20 mouse cellular contexts compared by ENCODE assay signal in genomic region chr2:169914903-169915302, GRCm38 (mm10).
DNase-seq lines count a peak whose midpoint lies in the region; ATAC-seq and TF ChIP-seq lines count a peak whose summit lies in the region.
"Had no signal": no experiment of that assay in that cellular context is flagged by ENCODE, and none has a peak within 500 bp of the region (broad histone marks: within the 10 kb centered on the region; RNA-seq: fewer than 3 reads in every experiment).

No protein-coding gene starts in this region.

- H3K9ac ChIP-seq in heart, embryonic 11.5 days (ENCODE audit: low read depth, low read length), result no peak overlapping the region
- H3K9ac ChIP-seq: embryonic facial prominence, embryonic 12.5 days; heart, embryonic 13.5 days; liver, embryonic 12.5 days had no signal

- peaks cover 2% of the 10 kb centered on the region; the same call in 1 of the 2 replicates for H3K9me3 ChIP-seq in heart, embryonic 11.5 days (replicated peaks; ENCODE audit: control insufficient read depth, low read length)
- H3K9me3 ChIP-seq: embryonic facial prominence, embryonic 12.5 days; heart, embryonic 13.5 days; liver, embryonic 12.5 days; midbrain, embryonic 10.5 days had no signal

- H3K4me3 ChIP-seq in thymus, adult 2 months (ENCODE audit: control insufficient read depth, insufficient read depth, low read length), result no peak overlapping the region
- no peak overlapping the region for H3K4me3 ChIP-seq in heart, embryonic 11.5 days (ENCODE audit: low read depth, low read length)
- H3K4me3 ChIP-seq: embryonic facial prominence, embryonic 12.5 days; gastrocnemius, adult 2 months; heart, embryonic 13.5 days; left cerebral cortex, adult 2 months; liver, embryonic 12.5 days; midbrain, embryonic 10.5 days had no signal

- TF ChIP-seq CTCF in thymus, adult 2 months (IDR thresholded peaks at IDR 0.05; ENCODE audit: borderline replicate concordance, control insufficient read depth, extremely low read depth, insufficient read depth, low read length, poor library complexity), result no peak

- no peak overlapping the region for H3K4me2 ChIP-seq in heart, embryonic 11.5 days
- H3K4me2 ChIP-seq: embryonic facial prominence, embryonic 12.5 days; heart, embryonic 13.5 days; liver, embryonic 12.5 days had no signal

- H3K27me3 ChIP-seq in thymus, adult 2 months (ENCODE audit: control insufficient read depth, insufficient read depth, low read length), result no peaks in the 10 kb centered on the region
- no peaks in the 10 kb centered on the region for H3K27me3 ChIP-seq in heart, embryonic 11.5 days (ENCODE audit: control insufficient read depth, insufficient read depth, low read length)
- H3K27me3 ChIP-seq: embryonic facial prominence, embryonic 12.5 days; heart, embryonic 13.5 days; liver, embryonic 12.5 days had no signal

- peak; percentile 27 for DNase-seq in layer of hippocampus, adult 11-12 months (ENCODE audit: low spot score)
- no peak for DNase-seq in layer of hippocampus, postnatal 25 days (ENCODE audit: extremely low spot score in 1 of 2, low spot score in 1 of 2)
- peak; percentile 11 for DNase-seq in thymus, postnatal 14 days
- no peak for DNase-seq in thymus, adult 2 months
- DNase-seq in layer of hippocampus, postnatal 36 days, result peak; percentile 9 to 15
- no peak for DNase-seq in embryo, embryonic 10 days (ENCODE audit: low spot score)
- DNase-seq: adrenal gland, adult 8-10 months; cerebellum, postnatal 36 days; gastrocnemius, adult 2 months; heart, postnatal 36 days; kidney, adult 2 months; kidney, postnatal 25 days; thymus, postnatal 36 days had no signal

- TF ChIP-seq POLR2A in thymus, adult 2 months (IDR thresholded peaks at IDR 0.05; ENCODE audit: control insufficient read depth, extremely low read depth, insufficient read depth, low read length, poor library complexity), result no peak

- ATAC-seq in heart, embryonic 11.5 days (replicated peaks; ENCODE audit: insufficient number of reproducible peaks, low FRiP score, low TSS enrichment), result no peak
- ATAC-seq: hindbrain, postnatal 0 days; liver, embryonic 12.5 days had no signal

- H3K36me3 ChIP-seq in thymus, adult 2 months (ENCODE audit: control insufficient read depth, insufficient read depth, low read length), result no peaks in the 10 kb centered on the region
- H3K36me3 ChIP-seq in heart, embryonic 11.5 days (ENCODE audit: control insufficient read depth, insufficient read depth, low read length), result no peaks in the 10 kb centered on the region
- H3K36me3 ChIP-seq: embryonic facial prominence, embryonic 12.5 days; heart, embryonic 13.5 days; liver, embryonic 12.5 days; midbrain, embryonic 10.5 days had no signal

- H3K27ac ChIP-seq in thymus, adult 2 months (ENCODE audit: control insufficient read depth, insufficient read depth, low read length), result no peak overlapping the region
- no peak overlapping the region for H3K27ac ChIP-seq in heart, embryonic 11.5 days (ENCODE audit: low read depth, low read length)
- H3K27ac ChIP-seq: embryonic facial prominence, embryonic 12.5 days; gastrocnemius, adult 2 months; heart, embryonic 13.5 days; hindbrain, postnatal 0 days; left cerebral cortex, adult 2 months; liver, embryonic 12.5 days; midbrain, embryonic 10.5 days had no signal

- no peaks in the 10 kb centered on the region for H3K4me1 ChIP-seq in thymus, adult 2 months (replicated peaks; ENCODE audit: control insufficient read depth, insufficient read depth, low read length)
- no peaks in the 10 kb centered on the region for H3K4me1 ChIP-seq in heart, embryonic 11.5 days (ENCODE audit: control insufficient read depth, insufficient read depth, low read length)
- H3K4me1 ChIP-seq: embryonic facial prominence, embryonic 12.5 days; liver, embryonic 12.5 days; midbrain, embryonic 10.5 days had no signal

- WGBS in thymus, adult 2 months, result 88% methylated on average over 8 of the region's 8 CpGs
- WGBS in heart, embryonic 11.5 days (ENCODE audit: insufficient replicate concordance), result 66% methylated on average over 8 of the region's 8 CpGs

Comparison
In these comparisons a context has a peak if more than half of its experiments do, and no peak if none do; other contexts are left out.
1. DNase-seq: peak in layer of hippocampus, adult 11-12 months (single experiment), thymus, postnatal 14 days (single experiment) and layer of hippocampus, postnatal 36 days (2 of 2); none in layer of hippocampus, postnatal 25 days (0 of 2), thymus, adult 2 months (single experiment) and embryo, embryonic 10 days (single experiment).